Mouse (Mus musculus): ENCODE measurements around the gene Defb30. TPM values are rescaled to one million over a fixed set of nuclear protein-coding genes. Genes with fewer than 3 reads are reported as not detected.

Gene Defb30
- not detected in 2 replicates for polyA plus RNA-seq (2014; fragmentation: Nextera tagmentation; extraction: Ambion mirVana)

DNA sequence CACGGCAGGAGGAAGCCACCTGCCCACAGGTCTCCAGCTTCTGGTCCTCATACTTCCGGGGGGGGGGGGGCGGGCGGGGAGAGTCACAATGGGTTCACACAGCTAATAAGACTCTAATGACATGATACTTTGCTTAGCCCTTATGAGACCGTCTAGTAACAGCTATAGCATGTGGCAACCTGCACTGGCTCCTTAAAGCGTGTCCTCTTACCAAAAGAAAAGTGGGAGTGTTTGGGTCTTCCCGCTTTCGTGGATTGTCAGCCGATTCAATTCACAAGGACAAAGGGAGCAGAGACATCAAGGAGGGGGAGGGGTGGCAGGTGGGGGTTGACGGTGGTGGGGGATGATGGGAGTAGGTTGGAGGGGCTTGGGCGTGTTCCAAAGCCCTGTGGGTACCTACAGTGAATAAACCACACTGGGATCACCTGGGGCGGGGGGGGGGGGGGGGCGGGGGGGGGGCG, at the start of gene Defb30:
TSS of gene Defb30 (minus strand) at position 51 of the 461 bp plus-strand sequence.
- Histone ChIP-seq H3K9ac (ENCODE audit: low read depth, low read length) (no peak within 1 kb of the TSS), H3K9me3 (ENCODE audit: control insufficient read depth, low read length) (no peaks in the 10 kb centered on the region), H3K36me3 (ENCODE audit: control insufficient read depth, insufficient read depth, low read length) (no peaks in the 10 kb centered on the region), H3K4me3 (ENCODE audit: low read depth, low read length) (no peak within 1 kb of the TSS), H3K4me2 (no peak within 1 kb of the TSS), H3K27ac (ENCODE audit: low read depth, low read length) (no peak within 1 kb of the TSS), H3K4me1 (replicated peaks; ENCODE audit: control insufficient read depth, insufficient read depth, low read length) (0 out of 2 replicates have a peak, but pooled peaks cover 2% of the 10 kb centered on the region), H3K27me3 (replicated peaks; ENCODE audit: control insufficient read depth, insufficient read depth, low read length) (no peaks in the 10 kb centered on the region)
- 80% methylated on average over 10 of the region's 14 CpGs for WGBS
- DNase-seq (ENCODE audit: low spot score) = no peak
- ATAC-seq (replicated peaks; ENCODE audit: low FRiP score) = no peak

DNA sequence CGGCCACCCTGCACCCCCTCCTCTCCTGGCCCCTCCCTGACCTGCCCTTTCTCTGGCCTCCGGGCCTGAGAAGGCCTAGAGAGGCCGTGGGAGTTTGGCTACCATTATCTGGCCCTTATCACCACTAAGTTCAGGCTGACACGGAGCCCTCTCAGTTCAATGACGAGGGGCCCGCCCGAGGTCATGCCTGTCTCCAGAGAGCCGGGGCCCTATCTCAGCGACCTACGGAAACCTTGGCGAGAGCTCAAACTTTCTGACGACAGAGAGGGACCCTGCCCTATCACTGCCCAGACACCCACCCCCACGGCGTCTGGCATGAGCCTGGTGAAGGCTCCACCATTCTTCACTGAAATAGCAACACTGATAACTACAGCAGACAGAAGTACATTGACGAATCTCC, 17.9 kb upstream of the Defb30 start:
- DNase-seq (ENCODE audit: low spot score) (peak; percentile 68), ATAC-seq (replicated peaks; ENCODE audit: low FRiP score) (peak; percentile 88)
- WGBS = 9% methylated on average over 15 of the region's 15 CpGs
- Histone ChIP-seq H3K4me1 (replicated peaks; ENCODE audit: control insufficient read depth, insufficient read depth, low read length) (peaks cover 21% of the 10 kb centered on the region), H3K27ac (ENCODE audit: low read depth, low read length) (peak overlapping the region; percentile 69; the same call in 1 of the 2 replicates), H3K27me3 (replicated peaks; ENCODE audit: control insufficient read depth, insufficient read depth, low read length) (peaks cover 5% of the 10 kb centered on the region; the same call in 1 of the 2 replicates), H3K4me2 (peak overlapping the region; percentile 55), H3K9ac (ENCODE audit: low read depth, low read length) (peak overlapping the region; percentile 41), H3K36me3 (ENCODE audit: control insufficient read depth, insufficient read depth, low read length) (no peaks in the 10 kb centered on the region), H3K9me3 (ENCODE audit: control insufficient read depth, low read length) (no peaks in the 10 kb centered on the region), H3K4me3 (ENCODE audit: low read depth, low read length) (no peak overlapping the region)

DNA sequence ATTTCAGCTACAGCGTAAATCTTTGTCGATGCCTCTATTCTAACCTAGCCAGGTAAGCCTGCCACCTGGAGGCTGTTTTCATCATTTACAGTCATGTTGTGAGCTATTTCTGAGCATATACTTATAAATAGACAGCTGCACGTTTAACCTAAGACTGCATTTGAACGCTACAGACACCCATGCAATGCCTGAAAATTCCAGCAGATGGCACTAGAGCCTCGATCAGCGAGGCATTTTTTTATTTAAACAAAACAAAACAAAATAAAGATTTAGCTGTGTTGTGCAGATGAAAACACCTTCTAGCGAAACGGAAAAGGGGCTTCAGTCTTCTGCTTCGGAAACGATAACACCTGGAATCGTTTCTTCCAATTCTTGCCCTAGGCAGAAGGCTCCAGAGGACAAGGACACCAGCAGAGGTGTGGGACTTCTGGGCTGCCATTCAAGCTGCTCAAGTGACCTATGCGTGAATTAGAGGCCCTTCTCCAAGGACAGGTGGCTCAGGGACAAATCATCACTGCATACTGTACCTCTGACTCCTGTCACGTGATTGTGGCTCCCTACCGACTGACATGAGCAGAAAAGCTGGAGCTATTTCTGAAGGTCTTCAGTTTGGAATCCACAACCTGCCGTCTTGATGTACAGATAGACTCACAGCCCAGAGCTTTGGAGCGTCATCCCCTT, 17.0 kb upstream of the Defb30 start:
- no peaks in the 10 kb centered on the region for H3K36me3 ChIP-seq (ENCODE audit: control insufficient read depth, insufficient read depth, low read length)
- H3K4me1 ChIP-seq (replicated peaks; ENCODE audit: control insufficient read depth, insufficient read depth, low read length) = peaks cover 28% of the 10 kb centered on the region
- no peaks in the 10 kb centered on the region; the same call in 1 of the 2 replicates for H3K27me3 ChIP-seq (replicated peaks; ENCODE audit: control insufficient read depth, insufficient read depth, low read length)
- DNase-seq (ENCODE audit: low spot score) (peak; percentile 73), ATAC-seq (replicated peaks; ENCODE audit: low FRiP score) (no peak)
- WGBS = 19% methylated on average over 16 of the region's 16 CpGs
- H3K9me3 ChIP-seq (ENCODE audit: control insufficient read depth, low read length) = no peaks in the 10 kb centered on the region
- peak overlapping the region; percentile 69; the same call in 1 of the 2 replicates for H3K27ac ChIP-seq (ENCODE audit: low read depth, low read length)
- no peak overlapping the region for H3K4me2 ChIP-seq
- no peak overlapping the region for H3K9ac ChIP-seq (ENCODE audit: low read depth, low read length)
- no peak overlapping the region for H3K4me3 ChIP-seq (ENCODE audit: low read depth, low read length)

DNA sequence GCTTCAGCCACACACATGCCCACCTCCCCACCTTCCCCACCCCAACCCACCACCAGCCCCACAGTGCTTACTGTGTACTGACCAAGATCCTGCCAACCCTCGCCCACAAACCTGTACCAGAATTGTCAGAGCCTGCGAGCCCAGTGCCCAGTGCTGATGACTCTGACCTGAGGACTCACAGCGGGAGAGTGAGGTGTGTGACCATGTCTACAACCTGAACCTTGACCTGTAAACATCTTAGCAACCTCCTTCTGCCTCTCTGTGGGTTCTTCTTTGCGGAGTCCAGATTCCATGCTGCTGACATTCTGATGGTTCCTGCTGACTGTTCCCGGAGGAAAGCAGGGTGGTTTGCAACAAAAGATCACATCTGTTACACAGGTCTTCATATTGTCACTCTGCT, 15.6 kb upstream of the Defb30 start:
- Histone ChIP-seq H3K4me2 (no peak overlapping the region), H3K4me3 (ENCODE audit: low read depth, low read length) (no peak overlapping the region), H3K9ac (ENCODE audit: low read depth, low read length) (no peak overlapping the region), H3K27ac (ENCODE audit: low read depth, low read length) (no peak overlapping the region), H3K9me3 (ENCODE audit: control insufficient read depth, low read length) (no peaks in the 10 kb centered on the region), H3K4me1 (replicated peaks; ENCODE audit: control insufficient read depth, insufficient read depth, low read length) (peaks cover 37% of the 10 kb centered on the region), H3K36me3 (ENCODE audit: control insufficient read depth, insufficient read depth, low read length) (no peaks in the 10 kb centered on the region), H3K27me3 (replicated peaks; ENCODE audit: control insufficient read depth, insufficient read depth, low read length) (no peaks in the 10 kb centered on the region; the same call in 1 of the 2 replicates)
- no peak for ATAC-seq (replicated peaks; ENCODE audit: low FRiP score)
- no peak for DNase-seq (ENCODE audit: low spot score)
- 82% methylated on average over 5 of the region's 5 CpGs for WGBS

DNA sequence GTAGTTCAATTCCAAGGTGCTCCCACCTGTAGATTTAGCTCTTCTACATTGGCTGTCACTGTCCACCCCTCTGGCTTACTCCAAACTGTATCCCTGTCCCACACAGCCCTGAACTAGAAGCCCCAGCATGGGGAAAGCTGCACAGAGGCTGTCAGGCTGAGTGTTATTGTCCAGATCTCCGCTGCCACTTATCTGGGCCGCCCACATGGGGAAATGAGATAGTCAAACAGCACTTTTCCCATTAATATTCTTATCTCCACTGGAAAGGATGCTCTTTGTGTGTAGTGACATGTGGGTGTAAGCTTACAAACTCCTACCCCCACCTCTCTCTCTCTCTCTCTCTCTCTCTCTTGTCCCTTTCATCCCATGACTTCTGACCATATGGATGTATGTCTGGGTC, 12.4 kb upstream of the Defb30 start:
- peak; percentile 56 for DNase-seq (ENCODE audit: low spot score)
- ATAC-seq (replicated peaks; ENCODE audit: low FRiP score) = peak; percentile 91
- Histone ChIP-seq H3K9ac (ENCODE audit: low read depth, low read length) (peak overlapping the region; percentile 36; the same call in 1 of the 2 replicates), H3K27ac (ENCODE audit: low read depth, low read length) (peak overlapping the region; percentile 71), H3K4me2 (peak overlapping the region; percentile 28; the same call in 1 of the 2 replicates), H3K36me3 (ENCODE audit: control insufficient read depth, insufficient read depth, low read length) (no peaks in the 10 kb centered on the region), H3K4me3 (ENCODE audit: low read depth, low read length) (no peak overlapping the region), H3K27me3 (replicated peaks; ENCODE audit: control insufficient read depth, insufficient read depth, low read length) (no peaks in the 10 kb centered on the region), H3K4me1 (replicated peaks; ENCODE audit: control insufficient read depth, insufficient read depth, low read length) (peaks cover 23% of the 10 kb centered on the region), H3K9me3 (ENCODE audit: control insufficient read depth, low read length) (no peaks in the 10 kb centered on the region)
- WGBS = 24% methylated on average over 2 of the region's 2 CpGs

DNA sequence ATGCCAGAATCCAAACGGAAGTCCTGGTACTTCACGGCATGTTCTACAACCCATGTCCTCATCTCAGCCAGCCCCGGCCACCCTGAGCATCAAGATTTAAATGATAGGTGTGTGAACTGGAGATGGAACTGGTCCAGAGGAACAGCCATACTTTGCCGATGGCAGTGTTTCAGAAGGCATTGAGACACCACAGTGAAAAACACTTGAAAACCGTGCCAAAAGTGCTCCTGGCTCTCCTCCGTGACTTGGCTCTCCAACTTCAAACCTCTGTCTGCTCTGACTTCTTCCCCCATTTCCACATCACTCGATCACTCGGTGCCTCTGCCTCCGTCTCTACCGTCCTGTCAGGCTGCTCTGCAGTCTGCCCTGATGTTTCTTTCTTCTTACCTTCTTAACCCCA, 10.6 kb upstream of the Defb30 start:
- H3K27me3 ChIP-seq (replicated peaks; ENCODE audit: control insufficient read depth, insufficient read depth, low read length) = no peaks in the 10 kb centered on the region
- H3K4me1 ChIP-seq (replicated peaks; ENCODE audit: control insufficient read depth, insufficient read depth, low read length) = peaks cover 18% of the 10 kb centered on the region
- H3K4me3 ChIP-seq (ENCODE audit: low read depth, low read length) = no peak overlapping the region
- ATAC-seq (replicated peaks; ENCODE audit: low FRiP score) (no peak), DNase-seq (ENCODE audit: low spot score) (no peak)
- WGBS = 68% methylated on average over 10 of the region's 10 CpGs
- no peak overlapping the region for H3K27ac ChIP-seq (ENCODE audit: low read depth, low read length)
- no peak overlapping the region for H3K4me2 ChIP-seq
- H3K36me3 ChIP-seq (ENCODE audit: control insufficient read depth, insufficient read depth, low read length) = no peaks in the 10 kb centered on the region
- H3K9me3 ChIP-seq (ENCODE audit: control insufficient read depth, low read length) = no peaks in the 10 kb centered on the region
- no peak overlapping the region for H3K9ac ChIP-seq (ENCODE audit: low read depth, low read length)

DNA sequence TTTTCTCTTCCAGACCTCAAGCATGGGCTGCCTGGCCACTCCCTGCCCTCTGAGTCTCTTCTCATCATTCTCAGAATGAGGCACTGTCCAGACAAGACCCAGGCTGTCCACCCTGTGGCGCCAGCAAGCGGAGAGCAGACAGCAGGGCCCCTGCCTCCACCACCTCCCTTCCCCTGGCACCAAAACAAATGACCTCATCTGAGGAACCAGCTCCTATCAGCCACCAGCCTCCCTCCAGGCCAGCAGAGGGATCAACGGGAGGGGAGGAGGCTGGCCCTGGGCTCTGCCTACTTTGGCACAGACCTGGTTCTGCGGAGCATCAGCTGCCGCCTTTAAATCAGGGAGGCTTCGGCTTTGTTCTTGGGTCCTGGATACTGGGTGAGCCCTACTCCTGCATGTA, 5.0 kb upstream of the Defb30 start:
- DNase-seq (ENCODE audit: low spot score) = no peak
- Histone ChIP-seq H3K9ac (ENCODE audit: low read depth, low read length) (no peak overlapping the region), H3K4me3 (ENCODE audit: low read depth, low read length) (no peak overlapping the region), H3K4me2 (no peak overlapping the region), H3K36me3 (ENCODE audit: control insufficient read depth, insufficient read depth, low read length) (no peaks in the 10 kb centered on the region), H3K27ac (ENCODE audit: low read depth, low read length) (no peak overlapping the region), H3K4me1 (replicated peaks; ENCODE audit: control insufficient read depth, insufficient read depth, low read length) (peaks cover 4% of the 10 kb centered on the region), H3K9me3 (ENCODE audit: control insufficient read depth, low read length) (no peaks in the 10 kb centered on the region), H3K27me3 (replicated peaks; ENCODE audit: control insufficient read depth, insufficient read depth, low read length) (no peaks in the 10 kb centered on the region)
- 30% methylated on average over 6 of the region's 6 CpGs for WGBS
- ATAC-seq (replicated peaks; ENCODE audit: low FRiP score) = peak; percentile 76

DNA sequence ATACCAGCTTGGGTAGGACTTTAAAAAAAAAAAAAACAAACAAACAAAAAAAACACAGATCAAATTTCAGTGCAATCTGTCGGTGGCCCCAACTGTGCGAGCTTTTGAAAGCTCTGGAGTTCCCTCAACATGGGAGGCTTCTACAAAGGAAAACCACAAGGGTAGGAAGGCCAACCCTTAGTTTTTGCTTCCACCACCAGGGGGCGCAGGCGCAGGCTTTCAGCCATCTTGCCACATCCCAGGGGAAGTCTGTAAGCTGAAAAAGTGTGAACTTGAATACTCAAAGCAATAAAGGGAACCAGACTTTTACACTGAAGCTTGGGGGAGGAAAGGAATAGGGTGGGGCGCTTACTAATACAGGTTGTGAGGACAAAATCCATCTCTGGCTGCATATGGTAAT, 1.0 kb upstream of the Defb30 start:
- Histone ChIP-seq H3K4me2 (no peak overlapping the region), H3K4me3 (ENCODE audit: low read depth, low read length) (no peak overlapping the region), H3K9ac (ENCODE audit: low read depth, low read length) (no peak overlapping the region), H3K9me3 (ENCODE audit: control insufficient read depth, low read length) (no peaks in the 10 kb centered on the region), H3K27me3 (replicated peaks; ENCODE audit: control insufficient read depth, insufficient read depth, low read length) (no peaks in the 10 kb centered on the region), H3K36me3 (ENCODE audit: control insufficient read depth, insufficient read depth, low read length) (no peaks in the 10 kb centered on the region), H3K4me1 (replicated peaks; ENCODE audit: control insufficient read depth, insufficient read depth, low read length) (peaks cover 4% of the 10 kb centered on the region; the same call in 1 of the 2 replicates), H3K27ac (ENCODE audit: low read depth, low read length) (no peak overlapping the region)
- ATAC-seq (replicated peaks; ENCODE audit: low FRiP score) = 0 out of 2 replicates have a peak, but pooled peaks have one; percentile 49
- 17% methylated on average over 5 of the region's 5 CpGs for WGBS
- DNase-seq (ENCODE audit: low spot score) = peak; percentile 66

DNA sequence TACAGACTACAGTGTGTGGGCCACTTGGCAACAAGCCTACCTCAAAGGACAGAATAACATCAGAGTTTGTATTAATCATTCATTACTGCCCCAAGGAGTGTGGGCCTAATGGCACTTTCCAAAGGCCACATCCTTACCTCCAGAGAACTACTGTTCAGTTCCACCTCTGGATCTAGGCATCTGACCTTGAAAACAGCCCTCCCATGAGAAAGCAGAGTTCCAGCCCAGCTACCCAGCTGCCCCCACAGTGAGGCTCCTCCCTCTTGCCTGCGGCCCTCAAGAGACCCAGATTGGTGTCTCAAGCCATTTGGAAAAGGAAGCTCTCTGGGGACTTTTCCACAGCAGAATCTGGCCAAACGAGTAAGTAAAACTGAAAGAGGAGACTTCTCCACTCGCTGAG, 3.1 kb downstream of the Defb30 start, which contains the start of gene Defb42:
TSS of gene Defb42 (plus strand) at position 301 of the 400 bp plus-strand sequence.
- no peak within 1 kb of the TSS for H3K9ac ChIP-seq (ENCODE audit: low read depth, low read length)
- H3K36me3 ChIP-seq (ENCODE audit: control insufficient read depth, insufficient read depth, low read length) = no peaks in the 10 kb centered on the region
- no peaks in the 10 kb centered on the region for H3K9me3 ChIP-seq (ENCODE audit: control insufficient read depth, low read length)
- 74% methylated on average over 3 of the region's 3 CpGs for WGBS
- H3K4me3 ChIP-seq (ENCODE audit: low read depth, low read length) = no peak within 1 kb of the TSS
- H3K4me1 ChIP-seq (replicated peaks; ENCODE audit: control insufficient read depth, insufficient read depth, low read length) = no peaks in the 10 kb centered on the region
- DNase-seq (ENCODE audit: low spot score) (no peak), ATAC-seq (replicated peaks; ENCODE audit: low FRiP score) (no peak)
- no peak within 1 kb of the TSS for H3K27ac ChIP-seq (ENCODE audit: low read depth, low read length)
- H3K27me3 ChIP-seq (replicated peaks; ENCODE audit: control insufficient read depth, insufficient read depth, low read length) = no peaks in the 10 kb centered on the region
- H3K4me2 ChIP-seq = no peak within 1 kb of the TSS

Data from liver, embryonic 11.5 days (tissue).